Mouse (Mus musculus) midbrain, embryonic 11.5 days (tissue): ENCODE measurements around the gene Agpat2. TPM values are rescaled to one million over a fixed set of nuclear protein-coding genes. Genes with fewer than 3 reads are reported as not detected.

Source experiments
- ATAC-seq: fragments of 200-750 bp; cut with Nextera tagmentation; 2 replicates; pipeline ENCODE4 v1.8.0; 2017; ENCODE audit warnings: moderate TSS enrichment, moderate library complexity; ENCODE audit not compliant: low FRiP score
- DNase-seq: peaks from one replicate; pipeline ENCODE4 v3.0.0; 2015; ENCODE audit warnings: low spot score; ENCODE audit errors: missing footprints
- H3K27ac ChIP-seq: fragments of 300-500 bp; sonication (generic); 2 replicates; pipeline ENCODE4 v1.5.1; 2014; ENCODE audit warnings: low read depth, low read length
- H3K27me3 ChIP-seq: fragments of 300-500 bp; sonication (generic); 2 replicates; pipeline ENCODE4 v1.6.1; 2014; ENCODE audit warnings: mild to moderate bottlenecking, low read length, moderate library complexity, mixed read lengths; ENCODE audit not compliant: control insufficient read depth, insufficient read depth
- H3K36me3 ChIP-seq: fragments of 300-500 bp; sonication (generic); 2 replicates; pipeline ENCODE4 v1.6.1; 2014; ENCODE audit warnings: mild to moderate bottlenecking, low read length, moderate library complexity, mixed read lengths; ENCODE audit not compliant: control insufficient read depth, insufficient read depth
- H3K4me1 ChIP-seq: fragments of 300-500 bp; sonication (generic); 2 replicates; pipeline ENCODE4 v1.6.1; 2014; ENCODE audit warnings: low read length; ENCODE audit not compliant: control insufficient read depth, insufficient read depth
- H3K4me2 ChIP-seq: fragments of 300-500 bp; sonication (generic); 2 replicates; pipeline ENCODE4 v1.6.1; 2014; ENCODE audit warnings: mild to moderate bottlenecking, moderate library complexity
- H3K4me3 ChIP-seq: fragments of 300-500 bp; sonication (generic); 2 replicates; pipeline ENCODE4 v1.5.1; 2014; ENCODE audit warnings: low read depth, low read length
- H3K9ac ChIP-seq: fragments of 300-500 bp; sonication (generic); 2 replicates; pipeline ENCODE4 v1.6.1; 2014; ENCODE audit warnings: low read length
- H3K9me3 ChIP-seq: fragments of 300-500 bp; sonication (generic); 2 replicates; pipeline ENCODE4 v1.6.1; 2016; ENCODE audit warnings: low read length; ENCODE audit not compliant: control insufficient read depth
- WGBS: fragments of 180-500 bp; shearing (Covaris S2); extraction: QIAGEN DNeasy Blood & Tissue Kit; methylation state at CpG from one replicate; pipeline ENCODE4 v1.1.7; 2014; 5-methylcytosine and 5-hydroxymethylcytosine counted together
- polyA plus RNA-seq: library from polyadenylated mRNA; unstranded; fragments of >200 nt; fragmentation: Nextera tagmentation; extraction: Ambion mirVana; gene quantifications from 2 replicates; pipeline ENCODE4 v1.2.1, GENCODE M21; 2014

Agpat2 gene
- polyA plus RNA-seq, 1 experiment from 2014 or later: 8.2 TPM

GRCm38 (mm10) chr2:26627921-26628739 lies 23.9 kb upstream of the Agpat2 start, which contains the start of gene Fam69b:
Gene Fam69b, plus strand, starts transcription at chr2:26628457.
- H3K4me1 ChIP-seq: peaks cover 13% of the 10 kb centered on the region
- under 1% methylated on average over 65 of the region's 70 CpGs for WGBS
- peak within 1 kb of the TSS; percentile 69 for H3K4me3 ChIP-seq
- no peaks in the 10 kb centered on the region for H3K9me3 ChIP-seq
- DNase-seq: peak; percentile 97
- H3K4me2 ChIP-seq: peak within 1 kb of the TSS; percentile 96
- H3K27ac ChIP-seq: peak within 1 kb of the TSS; percentile 59
- H3K9ac ChIP-seq: peak within 1 kb of the TSS; percentile 93
- H3K27me3 ChIP-seq: no peaks in the 10 kb centered on the region
- ATAC-seq: peak; percentile 76
- no peaks in the 10 kb centered on the region for H3K36me3 ChIP-seq

- no peaks in the 10 kb centered on the region for H3K27me3 ChIP-seq
- ATAC-seq (no peak), DNase-seq (no peak)
- WGBS: 74% methylated on average over 3 of the region's 3 CpGs
- no peak overlapping the region for H3K9ac ChIP-seq
- H3K4me3 ChIP-seq: no peak overlapping the region
- no peaks in the 10 kb centered on the region for H3K36me3 ChIP-seq
- peaks cover 13% of the 10 kb centered on the region for H3K4me1 ChIP-seq
- no peaks in the 10 kb centered on the region for H3K9me3 ChIP-seq
- H3K4me2 ChIP-seq: no peak overlapping the region
- H3K27ac ChIP-seq: no peak overlapping the region
These were observed 21.9 kb upstream of the Agpat2 start for GRCm38 (mm10) chr2:26626081-26626480.

- no peak overlapping the region for H3K4me2 ChIP-seq
- no peaks in the 10 kb centered on the region for H3K9me3 ChIP-seq
- H3K36me3 ChIP-seq: no peaks in the 10 kb centered on the region
- DNase-seq (no peak), ATAC-seq (no peak)
- no peak overlapping the region for H3K4me3 ChIP-seq
- no peaks in the 10 kb centered on the region for H3K27me3 ChIP-seq
- 85% methylated on average over 3 of the region's 3 CpGs for WGBS
- H3K9ac ChIP-seq: no peak overlapping the region
- peaks cover 13% of the 10 kb centered on the region for H3K4me1 ChIP-seq
- H3K27ac ChIP-seq: no peak overlapping the region
These were observed 21.2 kb upstream of the Agpat2 start for GRCm38 (mm10) chr2:26625419-26625818.

- DNase-seq: no peak
- Histone ChIP-seq H3K27ac (no peak overlapping the region), H3K4me1 (no peaks in the 10 kb centered on the region)
These were observed 18.8 kb upstream of the Agpat2 start for GRCm38 (mm10) chr2:26622984-26623383.

GRCm38 (mm10) chr2:26621246-26621645 lies 17.0 kb upstream of the Agpat2 start:
- H3K4me2 ChIP-seq: no peak overlapping the region
- 43% methylated on average over 2 of the region's 2 CpGs for WGBS
- H3K36me3 ChIP-seq: no peaks in the 10 kb centered on the region
- no peak for DNase-seq
- no peak overlapping the region for H3K4me3 ChIP-seq
- no peaks in the 10 kb centered on the region for H3K27me3 ChIP-seq
- no peaks in the 10 kb centered on the region for H3K4me1 ChIP-seq
- no peak for ATAC-seq
- no peak overlapping the region for H3K9ac ChIP-seq
- no peaks in the 10 kb centered on the region for H3K9me3 ChIP-seq
- no peak overlapping the region for H3K27ac ChIP-seq

More at GRCm38 (mm10) chr2:26622984-26623383, 18.8 kb upstream of the Agpat2 start:
- ATAC-seq: no peak
- Histone ChIP-seq H3K9ac (no peak overlapping the region), H3K27me3 (no peaks in the 10 kb centered on the region), H3K4me2 (no peak overlapping the region), H3K4me3 (no peak overlapping the region), H3K36me3 (no peaks in the 10 kb centered on the region), H3K9me3 (no peaks in the 10 kb centered on the region)
- WGBS: 73% methylated on average over 5 of the region's 5 CpGs

- WGBS: 59% methylated on average over 7 of the region's 7 CpGs
- H3K27ac ChIP-seq: no peak overlapping the region
- no peak overlapping the region for H3K9ac ChIP-seq
- DNase-seq (no peak), ATAC-seq (no peak)
- H3K27me3 ChIP-seq: no peaks in the 10 kb centered on the region
- H3K4me1 ChIP-seq: no peaks in the 10 kb centered on the region
- H3K9me3 ChIP-seq: no peaks in the 10 kb centered on the region
- H3K36me3 ChIP-seq: no peaks in the 10 kb centered on the region
- H3K4me3 ChIP-seq: no peak overlapping the region
- H3K4me2 ChIP-seq: no peak overlapping the region
These were observed 13.7 kb upstream of the Agpat2 start for GRCm38 (mm10) chr2:26617928-26618327.

GRCm38 (mm10) chr2:26617331-26617730 lies 13.1 kb upstream of the Agpat2 start:
- ATAC-seq (no peak), DNase-seq (no peak)
- Histone ChIP-seq H3K4me1 (no peaks in the 10 kb centered on the region), H3K4me3 (no peak overlapping the region), H3K27me3 (no peaks in the 10 kb centered on the region), H3K9me3 (no peaks in the 10 kb centered on the region), H3K4me2 (no peak overlapping the region), H3K9ac (no peak overlapping the region), H3K36me3 (no peaks in the 10 kb centered on the region), H3K27ac (no peak overlapping the region)
- 81% methylated on average over 6 of the region's 6 CpGs for WGBS

- Histone ChIP-seq H3K27ac (no peak overlapping the region), H3K9me3 (no peaks in the 10 kb centered on the region), H3K9ac (no peak overlapping the region), H3K4me2 (no peak overlapping the region), H3K27me3 (no peaks in the 10 kb centered on the region), H3K4me3 (no peak overlapping the region), H3K4me1 (no peaks in the 10 kb centered on the region), H3K36me3 (no peaks in the 10 kb centered on the region)
- 82% methylated on average over 4 of the region's 4 CpGs for WGBS
- no peak for DNase-seq
- ATAC-seq: no peak
These were observed 11.4 kb upstream of the Agpat2 start for GRCm38 (mm10) chr2:26615459-26616124.

- no peak overlapping the region for H3K4me2 ChIP-seq
- H3K4me1 ChIP-seq: no peaks in the 10 kb centered on the region
- no peak overlapping the region for H3K27ac ChIP-seq
- DNase-seq (no peak), ATAC-seq (no peak)
- 79% methylated on average over 5 of the region's 5 CpGs for WGBS
- H3K9me3 ChIP-seq: no peaks in the 10 kb centered on the region
- H3K9ac ChIP-seq: no peak overlapping the region
- no peak overlapping the region for H3K4me3 ChIP-seq
- no peaks in the 10 kb centered on the region for H3K36me3 ChIP-seq
- H3K27me3 ChIP-seq: no peaks in the 10 kb centered on the region
These were observed 10.7 kb upstream of the Agpat2 start for GRCm38 (mm10) chr2:26614903-26615302.
